Mouse (Mus musculus): ENCODE measurements around the gene Abcd2.

GRCm38 (mm10) chr15:91240683-91241335 lies 49.2 kb upstream of the Abcd2 start:
- TF ChIP-seq CHD2 (IDR thresholded peaks at IDR 0.05; ENCODE audit: low read depth, low read length) (no peak), ZC3H11A (IDR thresholded peaks at IDR 0.05; ENCODE audit: borderline replicate concordance, low read depth, low read length) (no peak), MAFK (IDR thresholded peaks at IDR 0.05; ENCODE audit: insufficient read depth, low read depth, low read length) (no peak), ZNF384 (IDR thresholded peaks at IDR 0.05; ENCODE audit: low read depth, low read length) (no peak)
